Mouse (Mus musculus) spleen, adult 2 months (tissue): ENCODE results near the gene Lysmd4. TPM values are rescaled to one million over a fixed set of nuclear protein-coding genes. Genes with fewer than 3 reads are reported as not detected.

Source experiments
- DNase-seq, 2 experiments: peaks; one replicate each; pipeline versions ENCODE4 v3.0.0 to v3.0.0-alpha.2; 2012 to 2021; ENCODE audit warnings: low spot score in 2 of 2, low read depth in 1 of 2
- H3K27ac ChIP-seq: fragments of 200-500 bp; 2 replicates; pipeline ENCODE4 v1.5.1; 2012; ENCODE audit warnings: low read length, inconsistent platforms; ENCODE audit not compliant: insufficient read depth
- H3K27me3 ChIP-seq: fragments of 200-500 bp; 2 replicates; pipeline ENCODE4 v1.6.1; 2012; ENCODE audit warnings: mild to moderate bottlenecking, moderate library complexity, low read length, inconsistent platforms; ENCODE audit not compliant: control insufficient read depth, insufficient read depth
- H3K36me3 ChIP-seq: fragments of 200-500 bp; 2 replicates; pipeline ENCODE4 v1.6.1; 2012; ENCODE audit warnings: mild to moderate bottlenecking, low read length, inconsistent platforms; ENCODE audit not compliant: control insufficient read depth, insufficient read depth
- H3K4me1 ChIP-seq: fragments of 200-500 bp; 2 replicates; pipeline ENCODE4 v1.6.1; 2011; ENCODE audit warnings: inconsistent platforms; ENCODE audit not compliant: control insufficient read depth, insufficient read depth, insufficient read length
- H3K4me3 ChIP-seq: fragments of 200-500 bp; 2 replicates; pipeline ENCODE4 v1.5.1; 2011; ENCODE audit warnings: mild to moderate bottlenecking, inconsistent platforms; ENCODE audit not compliant: insufficient read depth, insufficient read length; ENCODE audit errors: extremely low read depth
- CTCF ChIP-seq: fragments of 200-500 bp; IDR thresholded peaks from 2 replicates; pipeline ENCODE4 v1.5.1; 2011; ENCODE audit warnings: mild to moderate bottlenecking, inconsistent platforms; ENCODE audit not compliant: insufficient read depth, insufficient read length, insufficient replicate concordance; ENCODE audit errors: extremely low read depth
- POLR2A ChIP-seq: fragments of 200-500 bp; IDR thresholded peaks from 2 replicates; pipeline ENCODE4 v1.6.1; 2011; ENCODE audit warnings: low read depth, low read length, inconsistent platforms
- WGBS: fragments of 180-500 bp; shearing (Covaris S2); methylation state at CpG from one replicate; pipeline ENCODE4 v1.1.7; 2018; 5-methylcytosine and 5-hydroxymethylcytosine counted together
- polyA plus RNA-seq: library from polyadenylated mRNA; depleted of rRNA; stranded (reverse); fragments of >200 nt; gene quantifications from 2 replicates; pipeline ENCODE4 v1.2.3, GENCODE M21; 2012; rRNA removed

Gene Lysmd4
- polyA plus RNA-seq, result 5.2 and 6.0 TPM in 2 replicates

DNA sequence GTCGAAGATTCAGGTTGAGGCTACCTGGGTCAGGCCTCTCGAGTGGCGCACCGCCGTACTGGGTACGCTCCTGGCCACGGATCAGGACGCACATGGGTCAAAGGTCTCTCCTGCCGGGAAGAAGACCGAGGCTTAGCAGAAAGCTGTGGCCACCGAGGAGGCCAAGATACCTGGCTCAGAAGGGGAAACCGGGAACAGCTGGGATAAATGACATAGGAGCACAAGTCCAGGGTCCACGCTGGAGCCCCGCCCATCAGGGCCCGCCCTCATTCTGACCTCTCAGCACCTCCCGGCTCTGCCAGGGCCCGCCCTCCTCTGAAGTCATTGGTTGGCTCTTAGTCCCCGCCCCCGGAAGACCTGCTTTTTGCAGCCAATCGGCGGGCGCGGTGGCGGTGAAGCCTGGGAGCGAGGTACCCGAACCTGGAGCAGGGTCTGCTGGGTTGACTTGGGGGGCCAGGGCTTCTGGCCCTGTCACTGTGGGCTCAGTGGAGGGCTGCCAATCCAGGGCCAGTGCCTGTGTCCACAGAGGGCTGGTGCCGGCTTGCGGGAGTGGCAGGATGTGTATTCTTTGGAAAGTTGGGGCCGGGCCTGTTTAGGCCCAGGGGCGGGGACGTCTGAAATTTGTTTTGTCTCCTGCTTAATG, at the start of gene Lysmd4:
Lysmd4 (plus strand) TSS at position 325 of the 643 bp plus-strand sequence.
- WGBS, result 3% methylated on average over 31 of the region's 31 CpGs
- DNase-seq, result peak; percentile 82 to 96
- 0 out of 2 replicates have a peak, but pooled peaks cover 2% of the 10 kb centered on the region for H3K36me3 ChIP-seq
- TF ChIP-seq POLR2A, result no peak; the same call in 1 of the 2 replicates
- H3K27ac ChIP-seq, result no peak within 1 kb of the TSS; the same call in 1 of the 2 replicates
- H3K4me3 ChIP-seq, result peak within 1 kb of the TSS; percentile 95
- peaks cover 3% of the 10 kb centered on the region; the same call in 1 of the 2 replicates for H3K4me1 ChIP-seq
- no peaks in the 10 kb centered on the region for H3K27me3 ChIP-seq

DNA sequence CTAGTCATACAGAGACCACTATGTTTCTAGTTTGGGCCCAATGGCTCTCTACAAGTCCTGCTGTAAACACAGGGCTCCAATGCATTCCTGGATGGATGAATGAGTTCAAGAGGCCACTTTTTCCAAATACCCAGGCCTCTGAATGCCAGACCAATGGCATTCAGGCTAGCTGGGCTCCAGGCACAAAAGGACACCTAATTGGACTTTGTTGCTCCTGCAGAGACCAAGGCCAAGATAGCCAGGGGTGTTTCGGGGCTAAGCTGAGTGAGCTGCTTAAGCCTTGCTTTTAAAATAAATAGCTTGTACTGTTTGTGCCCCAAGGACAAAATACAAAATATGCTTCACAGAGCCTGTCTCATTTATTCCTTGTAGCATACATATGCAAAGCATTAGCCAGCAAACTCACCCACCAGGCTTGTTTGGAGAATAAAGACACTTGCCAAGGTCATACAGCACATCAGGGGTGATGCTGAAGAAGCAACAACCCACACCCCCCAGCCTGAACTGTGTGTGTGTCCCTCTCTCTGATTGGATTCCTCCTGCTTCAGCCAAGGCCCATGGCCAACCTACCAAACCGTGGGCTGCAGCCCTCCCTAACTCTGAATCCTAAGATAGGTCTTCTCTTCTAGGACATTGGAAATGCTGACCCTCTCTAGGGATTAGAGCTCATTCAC, 48.7 kb upstream of the Lysmd4 start:
- H3K27ac ChIP-seq, result no peak overlapping the region
- 82% methylated on average over 2 of the region's 2 CpGs for WGBS
- H3K4me3 ChIP-seq, result no peak overlapping the region
- no peaks in the 10 kb centered on the region for H3K27me3 ChIP-seq
- TF ChIP-seq POLR2A (no peak), CTCF (no peak)
- H3K4me1 ChIP-seq, result no peaks in the 10 kb centered on the region
- DNase-seq, result no peak
- no peaks in the 10 kb centered on the region for H3K36me3 ChIP-seq

DNA sequence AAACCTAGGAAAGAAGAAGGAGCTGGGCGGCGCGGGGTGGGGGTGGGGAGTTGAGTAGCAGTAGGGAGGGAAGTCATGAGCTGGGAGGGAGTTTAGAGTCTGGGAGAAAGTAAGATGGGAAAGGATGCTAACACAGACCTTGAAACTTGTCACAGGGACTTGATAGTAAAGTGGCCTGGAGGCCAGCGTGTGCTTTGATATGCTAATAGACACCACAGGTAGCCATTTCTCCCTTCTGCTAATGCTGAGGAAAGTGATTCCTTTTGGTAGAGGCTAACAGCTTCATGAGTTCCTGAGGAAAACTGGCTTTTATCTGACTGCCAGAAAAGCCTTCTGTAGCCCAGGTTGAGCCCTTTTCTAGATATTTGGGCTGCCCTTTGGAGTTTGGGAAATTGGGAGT, 38.6 kb upstream of the Lysmd4 start:
- no peaks in the 10 kb centered on the region for H3K4me1 ChIP-seq
- no peak for DNase-seq
- H3K4me3 ChIP-seq, result no peak overlapping the region
- TF ChIP-seq POLR2A, result no peak
- TF ChIP-seq CTCF, result no peak
- WGBS, result 77% methylated on average over 4 of the region's 4 CpGs
- no peaks in the 10 kb centered on the region for H3K36me3 ChIP-seq
- H3K27ac ChIP-seq, result no peak overlapping the region
- no peaks in the 10 kb centered on the region for H3K27me3 ChIP-seq

DNA sequence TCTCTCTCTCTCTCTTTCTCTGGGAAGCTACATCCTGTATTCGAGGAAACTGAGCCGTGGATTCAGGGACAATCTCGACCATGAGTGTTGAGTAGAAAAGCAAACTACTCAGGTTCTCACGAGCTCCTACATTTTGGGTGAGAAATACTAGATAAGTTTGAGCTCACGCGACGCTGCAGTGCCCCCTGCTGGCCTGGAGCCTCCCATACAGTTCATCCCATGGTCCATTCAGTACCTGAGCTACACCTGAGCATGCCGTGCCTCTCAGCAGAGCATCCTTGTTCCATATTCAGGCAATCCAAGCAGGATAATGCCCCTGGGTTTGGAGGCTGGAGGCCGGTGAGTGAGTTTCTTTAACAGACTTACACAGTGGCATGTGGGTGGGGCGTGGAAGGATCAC, 22.9 kb upstream of the Lysmd4 start:
- H3K27ac ChIP-seq, result no peak overlapping the region
- TF ChIP-seq POLR2A (no peak), CTCF (peak; percentile 68; the same call in 1 of the 2 replicates)
- H3K4me1 ChIP-seq, result no peaks in the 10 kb centered on the region
- 17% methylated on average over 10 of the region's 10 CpGs for WGBS
- H3K4me3 ChIP-seq, result no peak overlapping the region
- no peaks in the 10 kb centered on the region for H3K36me3 ChIP-seq
- H3K27me3 ChIP-seq, result no peaks in the 10 kb centered on the region
- DNase-seq, result peak in 1 of 2 experiments; percentile 15

DNA sequence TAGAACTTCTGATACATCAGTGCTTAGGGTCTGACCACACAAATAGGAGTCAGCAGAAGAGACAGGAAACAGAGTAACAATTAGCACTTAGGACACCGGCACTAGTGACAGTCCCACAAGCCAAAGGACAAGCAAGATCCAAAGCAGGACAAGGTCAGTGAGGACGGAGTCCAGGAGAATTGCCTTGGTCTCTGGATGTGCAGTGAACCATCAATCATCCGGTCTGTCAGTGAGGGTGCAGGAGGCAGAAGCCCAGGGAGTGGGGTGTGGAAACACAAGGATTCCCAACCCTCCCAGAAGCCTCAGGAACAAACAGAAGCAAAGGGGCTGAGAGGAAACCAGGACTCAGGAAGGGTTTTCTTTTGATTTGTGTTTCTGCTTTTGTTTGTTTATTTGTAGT, 18.7 kb upstream of the Lysmd4 start:
- no peaks in the 10 kb centered on the region for H3K27me3 ChIP-seq
- no peaks in the 10 kb centered on the region for H3K4me1 ChIP-seq
- TF ChIP-seq POLR2A, result no peak
- TF ChIP-seq CTCF, result no peak
- no peak overlapping the region for H3K4me3 ChIP-seq
- no peak for DNase-seq
- H3K36me3 ChIP-seq, result no peaks in the 10 kb centered on the region
- H3K27ac ChIP-seq, result no peak overlapping the region
- WGBS, result 88% methylated on average over 3 of the region's 3 CpGs

DNA sequence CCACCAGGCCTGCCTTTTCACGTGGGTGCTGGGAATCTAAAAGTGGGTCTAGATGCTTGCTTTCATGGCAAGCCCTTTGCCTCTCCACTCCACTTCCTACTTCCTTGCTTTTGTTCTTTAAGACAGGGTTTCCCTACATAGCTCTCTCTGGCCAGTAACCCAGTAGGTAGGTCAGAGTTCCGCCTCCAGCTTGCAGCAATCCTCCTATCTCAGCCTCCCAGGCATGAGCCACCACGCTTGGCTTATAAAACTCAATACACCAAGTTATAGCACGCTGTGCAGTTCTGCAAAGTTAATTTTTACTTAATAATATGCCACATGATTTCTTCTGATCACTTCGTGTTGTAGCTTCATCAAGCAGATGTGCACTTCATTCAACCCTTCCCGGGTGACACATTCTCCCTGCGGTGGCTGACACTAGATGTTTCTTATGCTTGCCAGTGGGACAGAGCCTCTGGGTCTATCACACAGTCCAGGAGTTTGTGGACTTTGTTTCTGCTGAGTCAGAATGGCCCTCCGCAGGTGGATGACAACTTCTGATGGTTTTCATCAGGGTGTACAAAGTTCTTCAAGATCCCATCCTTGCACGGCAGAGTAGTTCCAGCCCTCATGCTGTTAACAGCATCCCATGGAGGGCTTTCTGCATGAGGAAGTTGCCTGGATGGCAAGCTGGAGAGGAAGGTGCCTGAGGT, 16.5 kb upstream of the Lysmd4 start:
- Histone ChIP-seq H3K4me1 (no peaks in the 10 kb centered on the region), H3K27ac (no peak overlapping the region), H3K36me3 (no peaks in the 10 kb centered on the region), H3K27me3 (no peaks in the 10 kb centered on the region), H3K4me3 (no peak overlapping the region)
- TF ChIP-seq POLR2A (no peak), CTCF (no peak)
- 81% methylated on average over 9 of the region's 9 CpGs for WGBS
- no peak for DNase-seq
